Mouse (Mus musculus) frontal cortex, postnatal 36 days (tissue): ENCODE measurements around the gene Ttc22.

Source experiments
- DNase-seq, 2 experiments: peaks; one replicate each; pipeline ENCODE4 v3.0.0; 2022; ENCODE audit warnings: low spot score in 2 of 2

The Ttc22 gene

DNA sequence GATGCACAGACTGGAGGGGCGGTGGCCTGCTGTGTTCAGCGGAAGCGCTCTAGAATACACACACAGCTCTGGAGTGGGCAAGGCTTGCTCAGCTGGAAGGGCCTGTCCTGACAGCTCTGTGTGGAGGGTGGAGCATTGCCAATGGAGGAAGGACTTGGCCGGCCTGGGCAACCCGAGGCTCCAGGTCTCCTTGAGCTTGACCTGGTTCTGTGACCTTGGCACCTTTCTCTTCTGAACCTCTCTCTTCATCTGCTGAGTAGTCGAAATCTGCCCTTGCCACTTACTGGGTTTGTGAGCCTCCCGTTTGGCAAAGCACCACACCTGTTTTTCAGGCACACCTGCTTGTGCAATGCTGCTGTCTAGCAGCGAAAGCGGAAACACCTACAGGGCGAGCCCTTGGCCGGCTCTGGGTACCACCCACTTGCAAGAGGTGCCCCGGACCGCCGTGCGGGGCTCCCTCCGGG, at the start of gene Ttc22:
TSS of gene Ttc22 (plus strand) at position 403 of the 464 bp plus-strand sequence.
- DNase-seq: no peak

GRCm38 (mm10) chr4:106575022-106575421, 47.2 kb upstream of the Ttc22 start:
- DNase-seq: no peak

GRCm38 (mm10) chr4:106577511-106577910, 44.7 kb upstream of the Ttc22 start:
- DNase-seq: no peak

GRCm38 (mm10) chr4:106581176-106581864, 40.9 kb upstream of the Ttc22 start:
- DNase-seq: peak in 1 of 2 experiments; percentile 53

DNA sequence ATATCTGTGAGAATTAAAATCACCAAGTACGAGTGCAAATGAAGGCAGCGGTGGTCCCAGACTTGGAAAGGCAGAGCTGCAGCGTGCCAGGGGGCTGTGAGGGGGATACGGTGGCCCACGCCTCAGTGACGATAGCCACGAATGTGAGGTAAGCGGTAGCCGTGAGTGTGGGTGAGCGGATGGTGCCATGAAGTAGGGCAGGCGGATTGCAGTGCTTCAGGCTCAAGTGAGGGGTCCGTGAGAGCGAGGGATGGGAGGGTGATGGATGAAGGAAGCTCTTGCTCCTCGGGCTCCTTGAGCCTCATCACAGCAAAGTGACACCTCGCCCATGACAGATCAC, 40.4 kb upstream of the Ttc22 start:
- DNase-seq: peak; percentile 41 to 48

GRCm38 (mm10) chr4:106582428-106583153, 39.6 kb upstream of the Ttc22 start:
- no peak for DNase-seq

DNA sequence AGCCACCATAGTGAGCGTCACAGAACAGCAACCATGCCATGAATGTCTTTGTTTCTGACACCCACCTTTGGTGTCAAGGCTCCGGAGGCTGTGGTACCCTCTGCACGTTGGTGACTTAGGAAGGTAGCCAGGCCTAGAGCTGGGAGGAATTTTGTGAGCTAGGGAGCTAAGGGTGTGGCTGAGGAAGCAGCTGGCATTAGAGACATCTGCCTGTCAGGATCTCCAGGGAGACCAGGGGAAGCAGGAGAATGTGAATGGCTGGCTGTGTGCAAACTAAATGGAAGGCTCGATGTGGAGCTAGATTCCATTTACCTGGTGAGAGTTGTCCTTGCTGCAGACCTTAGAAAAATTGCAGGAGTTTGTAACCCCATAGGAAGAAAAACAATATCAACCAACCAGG, 37.6 kb upstream of the Ttc22 start:
- DNase-seq: no peak

DNA sequence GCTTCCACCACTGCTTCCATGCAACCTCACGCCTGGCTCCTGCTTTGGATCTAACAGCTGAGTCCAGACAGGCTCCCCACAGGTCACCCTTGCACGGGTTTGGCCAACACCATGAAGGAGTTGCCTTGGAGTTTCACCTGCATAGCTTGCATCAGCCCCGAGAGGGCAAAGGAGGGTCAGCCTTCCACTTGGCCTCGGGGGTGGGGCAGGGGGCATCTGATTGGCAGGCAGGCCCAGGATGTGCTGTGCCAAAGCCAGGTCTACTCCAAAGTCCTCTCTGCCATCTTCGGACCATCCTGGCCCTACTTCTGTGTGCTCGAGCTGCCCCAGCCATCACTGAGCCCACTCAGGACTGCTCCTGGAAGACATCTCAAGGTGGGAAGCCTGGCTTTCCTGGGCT, 35.2 kb upstream of the Ttc22 start:
- DNase-seq: no peak

DNA sequence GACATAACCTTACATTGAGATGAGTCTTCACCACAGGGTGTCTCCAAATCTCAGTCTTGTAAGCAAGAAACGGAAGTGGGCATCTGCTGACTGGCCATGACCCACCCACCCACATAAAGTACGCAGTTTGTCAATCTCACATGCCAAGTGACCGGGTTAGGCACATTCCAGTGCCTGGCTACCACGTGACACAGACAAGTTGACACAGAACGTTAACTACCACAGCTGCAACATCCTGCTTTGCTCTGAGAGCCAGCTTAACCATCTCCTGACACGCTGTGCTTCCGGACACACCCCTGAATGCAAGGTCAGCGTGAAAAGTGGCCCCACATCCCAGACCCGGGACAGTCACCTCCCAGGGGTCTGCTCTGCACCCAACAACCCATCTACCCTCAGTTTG, 32.1 kb upstream of the Ttc22 start:
- DNase-seq: no peak

DNA sequence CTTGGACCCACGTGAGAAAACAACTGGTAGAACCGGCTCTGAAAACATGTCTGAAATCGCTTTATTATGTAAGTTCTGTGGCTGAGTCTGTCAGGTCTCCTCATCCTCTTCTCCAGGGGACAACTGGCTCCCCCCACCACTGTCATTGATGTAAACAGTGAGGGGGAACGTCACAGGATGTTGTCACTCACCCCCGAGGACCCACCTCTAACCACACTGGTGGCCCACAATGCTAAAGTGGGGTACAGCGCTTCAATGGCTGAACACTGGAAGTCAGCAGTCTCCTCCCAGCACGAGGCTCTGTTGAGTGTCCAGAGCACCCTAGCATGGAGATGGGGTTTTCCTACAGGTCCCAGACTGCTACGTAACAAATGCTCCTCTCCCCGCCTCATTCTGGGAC, 31.4 kb upstream of the Ttc22 start:
- DNase-seq: no peak

DNA sequence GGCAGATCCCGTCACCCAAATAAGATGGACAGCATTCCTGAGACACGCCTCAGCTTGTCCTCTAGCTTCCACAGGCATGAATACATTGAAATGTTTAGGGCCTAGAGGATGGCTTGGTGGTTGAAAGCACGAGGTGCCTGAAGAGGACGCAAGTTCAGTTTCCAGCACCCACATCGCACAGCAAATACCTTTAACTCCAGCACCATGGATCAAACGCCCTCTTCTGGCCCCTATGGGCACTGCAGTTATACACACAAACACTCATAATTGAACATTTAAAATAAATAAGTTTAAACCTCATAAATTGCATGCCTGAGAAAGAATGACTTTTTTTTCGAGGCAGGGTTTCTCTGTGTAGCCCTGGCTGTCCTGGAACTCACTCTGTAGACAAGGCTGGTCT, 28.6 kb upstream of the Ttc22 start:
- DNase-seq: no peak

DNA sequence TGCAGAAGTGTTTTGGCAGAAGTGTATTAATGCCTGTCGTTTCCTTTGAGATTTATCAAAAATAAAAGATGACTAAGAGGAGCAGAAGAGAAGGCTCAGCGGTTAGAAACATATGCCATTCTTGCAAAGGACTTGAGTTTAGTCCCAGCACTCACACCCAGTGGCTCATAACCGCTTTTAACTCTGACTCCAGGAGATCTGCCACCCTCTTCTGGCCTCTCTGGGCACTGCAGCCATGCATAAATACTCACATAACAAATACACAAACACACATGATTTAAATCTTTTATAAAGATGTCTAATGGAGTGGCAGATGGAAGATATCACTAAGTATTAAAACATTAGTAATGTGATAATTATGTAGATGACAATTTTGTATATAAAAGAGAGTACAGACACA, 26.0 kb upstream of the Ttc22 start:
- DNase-seq: no peak

DNA sequence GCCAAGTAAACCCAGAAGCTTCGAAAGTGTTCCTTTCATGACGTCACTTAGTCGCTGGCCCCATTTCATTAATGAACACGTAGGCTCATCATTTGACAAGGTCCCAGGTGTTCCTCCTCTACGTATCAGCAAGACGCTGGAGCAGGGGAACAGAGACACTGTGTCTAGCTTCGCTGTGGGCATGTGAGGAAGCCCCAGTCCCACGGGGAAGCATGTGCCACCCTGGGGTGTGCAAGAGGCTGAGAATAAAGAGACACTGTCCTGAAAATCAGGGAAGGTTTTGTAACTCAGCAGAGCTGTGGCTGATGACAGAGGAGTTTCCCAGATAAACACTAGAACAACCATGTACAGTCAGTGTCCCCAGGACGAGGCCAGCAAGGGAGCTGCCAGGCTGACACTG, 25.2 kb upstream of the Ttc22 start:
- no peak for DNase-seq

DNA sequence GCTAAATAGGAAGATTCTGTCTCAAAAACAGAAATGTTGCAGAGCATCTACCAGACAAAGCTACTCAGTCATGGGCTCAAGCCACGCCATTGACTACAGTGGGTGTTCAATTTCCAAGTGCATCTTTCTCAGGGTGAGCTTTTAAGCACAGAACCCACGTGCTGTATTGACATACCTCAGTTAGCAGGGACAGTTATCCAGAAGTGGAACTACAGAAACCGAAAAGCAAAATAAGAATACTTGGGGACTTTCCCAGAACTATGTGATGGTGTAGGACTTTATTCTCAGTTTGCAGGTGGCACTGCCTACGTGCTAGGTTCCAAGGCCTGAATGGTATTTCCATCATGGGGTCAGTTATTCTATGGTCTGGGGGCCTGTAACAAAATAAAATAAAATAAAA, 24.5 kb upstream of the Ttc22 start:
- DNase-seq: no peak

- DNase-seq: no peak
Measured at GRCm38 (mm10) chr4:106599415-106599814, 22.8 kb upstream of the Ttc22 start.

GRCm38 (mm10) chr4:106600770-106601169, 21.5 kb upstream of the Ttc22 start:
- no peak for DNase-seq

- peak in 1 of 2 experiments; percentile 39 for DNase-seq
Measured at GRCm38 (mm10) chr4:106606639-106607554, 15.3 kb upstream of the Ttc22 start.

GRCm38 (mm10) chr4:106607905-106608304, 14.3 kb upstream of the Ttc22 start:
- DNase-seq: no peak

GRCm38 (mm10) chr4:106613105-106613504, 9.1 kb upstream of the Ttc22 start:
- no peak for DNase-seq

GRCm38 (mm10) chr4:106613560-106613959, 8.7 kb upstream of the Ttc22 start:
- DNase-seq: no peak

GRCm38 (mm10) chr4:106614180-106614797, 7.9 kb upstream of the Ttc22 start:
- DNase-seq: peak; percentile 79 to 83

GRCm38 (mm10) chr4:106614881-106615280, 7.4 kb upstream of the Ttc22 start:
- no peak for DNase-seq
